Mouse (Mus musculus) T-helper 17 cell (primary cell): ENCODE measurements at regions not wholly inside any gene's neighbourhood (a gene's known extent, or its start where the extent isn't known, plus 50 kb on each side); places are given as distances from the start of the nearest gene placed in this dataset.

Experiments
- in situ Hi-C, 2 experiments: fragments of 300-600 bp; cut with MboI, MseI; formaldehyde crosslinking; loops; 1 replicate in 1 of 2; 2 replicates in 1 of 2; pipeline ENCODE4 v1.15.1; 2025; ENCODE audit warnings: high pct_unique_total_duplicates in 2 of 2

- in situ Hi-C loops: loop anchor here in 1 of 2 experiments (10.0 kb wide), 1 partner anchor 1355 kb away; no protein-coding TSS in a partner anchor
These were observed 201.5 kb downstream of the Hhipl2 start for GRCm38 (mm10) chr1:183619451-183620059.

DNA sequence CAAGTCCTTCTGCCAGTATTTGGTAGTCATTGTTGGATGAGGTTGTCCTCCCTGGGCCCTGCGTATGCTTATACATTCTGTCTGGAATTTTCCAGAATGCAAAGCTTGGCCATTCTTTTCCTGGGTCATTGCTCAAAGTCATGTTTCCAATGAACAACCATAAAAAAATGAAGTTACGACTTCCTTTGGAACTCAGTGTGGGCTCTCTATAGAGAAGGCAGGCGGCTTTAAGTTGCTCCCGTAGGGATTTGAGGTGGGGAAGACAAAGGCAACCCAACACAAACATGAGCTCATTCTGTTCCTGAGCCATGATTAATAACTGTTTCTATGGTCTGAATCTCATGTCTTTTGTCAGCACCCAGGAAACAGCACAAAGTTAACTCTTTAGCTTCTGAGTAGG lies 204.3 kb downstream of the Hhipl2 start:
- in situ Hi-C loops: loop anchor here in 1 of 2 experiments (10.0 kb wide), 1 partner anchor 1352 kb away; no protein-coding TSS in a partner anchor

DNA sequence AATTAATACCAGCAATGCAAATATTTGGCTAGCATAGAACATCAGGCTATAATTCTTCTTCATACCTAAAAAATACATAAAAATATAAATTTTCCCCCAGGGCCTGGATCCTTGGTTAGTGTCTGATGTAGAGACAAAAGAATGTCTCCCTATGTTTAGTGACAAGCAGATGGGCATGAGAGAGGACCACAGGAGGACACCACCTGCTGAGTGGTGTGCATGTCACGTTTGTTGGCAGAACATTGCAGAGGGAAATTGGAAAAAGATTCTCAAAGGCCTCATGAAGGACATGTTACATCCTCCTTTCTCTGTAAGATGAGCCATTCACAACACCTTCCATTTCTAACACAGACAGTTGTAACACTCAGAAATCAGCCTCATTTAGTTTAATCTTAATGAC lies 206.3 kb downstream of the Hhipl2 start:
- in situ Hi-C loops: loop anchor here in 1 of 2 experiments (10.0 kb wide), 1 partner anchor 1351 kb away; no protein-coding TSS in a partner anchor

- in situ Hi-C loops: no loop called here
These were observed 215.8 kb downstream of the Hhipl2 start for GRCm38 (mm10) chr1:183633810-183634209.

- in situ Hi-C loops: no loop called here
These were observed 216.8 kb downstream of the Hhipl2 start for GRCm38 (mm10) chr1:183634836-183635235.

DNA sequence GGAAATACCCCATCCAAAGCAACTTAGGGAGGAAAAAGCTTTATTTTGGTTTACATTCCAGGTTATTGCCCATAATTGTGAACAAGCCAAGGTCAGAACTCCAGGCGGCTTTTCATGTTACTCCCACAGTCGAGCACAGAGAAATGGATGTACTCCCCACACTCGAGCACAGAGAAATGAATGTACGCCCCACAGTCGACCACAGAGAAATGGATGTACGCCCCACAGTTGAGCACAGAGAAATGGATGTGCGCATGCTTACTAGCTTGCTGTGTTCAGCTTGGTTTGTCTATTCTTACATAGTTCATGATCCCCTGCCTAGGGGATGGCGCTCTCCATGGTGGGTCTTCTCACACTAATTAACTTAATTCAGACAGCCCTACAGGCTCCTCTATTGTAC lies 219.2 kb downstream of the Hhipl2 start:
- in situ Hi-C loops: no loop called here

DNA sequence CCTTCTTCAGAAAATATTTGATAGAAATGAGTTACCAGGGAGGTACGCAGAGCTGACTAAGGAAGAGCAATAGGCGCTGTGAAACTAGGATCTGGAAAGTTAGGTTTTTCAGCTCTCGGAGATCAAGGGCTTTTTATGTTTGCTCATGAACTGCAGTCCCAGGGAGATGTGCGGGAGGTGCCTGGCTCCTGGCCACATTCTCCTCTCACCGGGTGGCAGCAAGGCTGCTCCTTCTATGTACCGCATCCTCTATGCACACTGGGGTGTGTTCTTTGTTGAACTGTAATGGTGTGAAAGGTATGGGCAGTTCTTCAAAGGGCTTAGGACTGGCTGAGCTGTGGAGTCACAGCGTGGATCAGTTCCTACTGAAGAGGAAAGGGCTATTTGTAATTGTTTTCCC lies 221.3 kb downstream of the Hhipl2 start:
- in situ Hi-C loops: no loop called here

GRCm38 (mm10) chr1:183640568-183640967 lies 222.6 kb downstream of the Hhipl2 start:
- in situ Hi-C loops: loop anchor here in 1 of 2 experiments (10.0 kb wide), 1 partner anchor 1534 kb away; no protein-coding TSS in a partner anchor

- in situ Hi-C loops: loop anchor here in 1 of 2 experiments (10.0 kb wide), 1 partner anchor 1531 kb away; no protein-coding TSS in a partner anchor
These were observed 226.0 kb downstream of the Hhipl2 start for GRCm38 (mm10) chr1:183644001-183644400.

DNA sequence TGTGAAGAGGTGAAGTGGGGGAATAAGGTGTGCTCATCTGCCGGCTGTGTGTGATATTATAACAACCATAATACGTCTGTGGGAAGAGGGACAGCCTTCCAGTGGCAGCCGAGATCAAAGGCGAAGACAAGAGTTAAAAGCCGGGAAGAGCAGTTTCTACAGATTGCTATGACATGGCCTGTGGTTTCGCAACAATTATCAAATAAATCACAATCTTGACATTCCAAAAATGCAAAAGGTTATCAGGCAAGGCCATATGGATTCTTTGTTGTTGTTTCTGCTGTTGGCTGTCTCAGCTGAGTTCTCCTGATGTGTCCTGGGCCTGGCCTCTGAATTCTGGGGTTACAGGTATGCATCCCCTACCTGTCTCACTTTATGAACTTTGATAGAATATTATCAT lies 235.9 kb downstream of the Hhipl2 start:
- in situ Hi-C loops: no loop called here

- in situ Hi-C loops: no loop called here
These were observed 239.0 kb downstream of the Hhipl2 start for GRCm38 (mm10) chr1:183657043-183657442.

DNA sequence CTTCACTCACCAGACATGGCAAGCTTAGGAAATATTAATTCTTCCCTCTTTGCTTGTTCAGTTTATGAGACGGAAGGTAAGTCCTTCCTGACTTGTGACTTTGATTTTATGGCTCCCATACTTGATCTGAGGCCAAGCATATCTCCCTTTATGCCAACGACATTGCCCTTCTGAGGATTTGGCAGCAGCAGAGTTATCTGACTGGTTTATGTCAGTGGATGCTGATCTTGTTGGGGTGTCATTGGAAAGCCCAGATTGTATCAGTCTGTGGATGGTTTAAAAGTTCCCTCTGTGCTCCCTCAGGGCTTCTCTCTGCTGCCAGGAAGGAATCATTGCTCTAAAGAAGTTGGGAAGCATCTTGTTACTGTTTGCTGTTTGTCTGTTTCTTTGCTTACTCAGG lies 242.5 kb downstream of the Hhipl2 start:
- in situ Hi-C loops: no loop called here

DNA sequence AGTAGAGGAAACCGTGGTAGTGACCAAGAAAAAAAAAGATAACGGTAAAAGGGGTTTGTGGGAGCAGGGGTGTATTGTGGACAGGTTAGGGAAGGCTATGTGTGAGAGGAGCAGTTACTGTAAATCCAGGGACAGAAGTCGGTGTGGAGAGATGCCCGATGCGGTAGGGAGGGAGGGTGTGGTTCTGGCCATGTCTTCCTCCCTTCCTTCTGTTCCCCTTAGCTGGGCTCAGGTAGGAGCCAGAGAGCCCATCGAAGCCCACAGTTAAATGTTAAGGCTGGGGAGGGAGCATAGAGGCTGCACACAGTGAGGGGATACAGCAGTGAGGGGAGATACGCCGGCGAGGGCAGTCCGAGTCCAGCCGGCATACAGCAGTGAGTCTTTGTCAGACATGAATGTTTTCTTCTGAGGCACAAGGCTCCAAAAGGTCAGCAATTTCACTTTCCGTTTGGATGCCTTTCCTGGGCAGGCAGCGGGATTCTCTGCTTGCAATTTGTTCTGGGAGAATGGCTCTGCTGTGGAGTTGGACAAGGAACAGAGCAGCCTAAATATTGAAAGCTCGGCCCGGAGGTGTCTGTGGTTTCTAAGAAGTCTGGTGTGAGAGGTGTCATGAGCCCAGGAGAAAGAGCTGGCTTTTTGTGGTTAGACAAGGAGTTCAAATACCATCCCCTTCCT lies 244.5 kb downstream of the Hhipl2 start:
- in situ Hi-C loops: no loop called here

DNA sequence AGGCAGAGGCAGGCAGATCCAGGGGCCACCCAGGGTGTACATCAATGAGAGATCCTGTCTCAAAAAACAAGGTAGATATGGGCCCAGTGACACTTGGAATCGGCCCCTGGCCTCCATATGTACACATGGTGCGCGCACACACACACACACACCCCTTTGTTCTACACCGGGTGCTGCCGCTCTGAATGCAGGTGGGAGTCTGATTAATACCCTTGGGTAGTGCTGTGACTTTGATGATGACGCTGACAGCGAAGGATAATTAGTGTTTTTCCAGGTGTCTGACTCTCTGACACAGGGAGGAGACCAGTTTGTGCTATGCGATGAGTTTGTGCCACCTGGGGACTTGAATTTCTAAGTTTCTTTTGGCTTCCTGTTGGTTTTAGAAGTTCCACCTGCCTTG lies 251.3 kb downstream of the Hhipl2 start:
- in situ Hi-C loops: no loop called here

DNA sequence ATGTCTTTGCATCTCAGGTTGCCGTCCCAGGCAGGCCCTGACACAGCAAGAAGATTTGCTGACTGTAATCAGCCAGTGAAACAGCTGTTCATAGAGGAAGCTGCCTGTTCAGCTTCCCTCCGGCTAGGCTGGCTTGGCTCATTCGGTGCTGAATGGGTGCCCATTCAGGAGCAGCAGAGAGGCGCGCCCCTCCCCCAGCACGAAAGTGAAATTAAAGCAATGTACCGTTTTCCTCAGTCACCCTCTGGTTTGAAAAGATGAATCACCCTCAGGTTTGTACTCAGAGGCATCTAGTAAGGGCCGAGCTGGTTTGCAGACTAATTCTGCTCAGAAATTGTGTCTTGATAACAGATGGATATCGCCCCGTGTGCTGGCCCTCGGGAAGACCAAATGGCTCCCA lies 251.7 kb downstream of the Hhipl2 start:
- in situ Hi-C loops: no loop called here

GRCm38 (mm10) chr1:183670542-183670941 lies 252.5 kb downstream of the Hhipl2 start:
- in situ Hi-C loops: no loop called here

- in situ Hi-C loops: no loop called here
These were observed 253.5 kb downstream of the Hhipl2 start for GRCm38 (mm10) chr1:183671541-183671940.

DNA sequence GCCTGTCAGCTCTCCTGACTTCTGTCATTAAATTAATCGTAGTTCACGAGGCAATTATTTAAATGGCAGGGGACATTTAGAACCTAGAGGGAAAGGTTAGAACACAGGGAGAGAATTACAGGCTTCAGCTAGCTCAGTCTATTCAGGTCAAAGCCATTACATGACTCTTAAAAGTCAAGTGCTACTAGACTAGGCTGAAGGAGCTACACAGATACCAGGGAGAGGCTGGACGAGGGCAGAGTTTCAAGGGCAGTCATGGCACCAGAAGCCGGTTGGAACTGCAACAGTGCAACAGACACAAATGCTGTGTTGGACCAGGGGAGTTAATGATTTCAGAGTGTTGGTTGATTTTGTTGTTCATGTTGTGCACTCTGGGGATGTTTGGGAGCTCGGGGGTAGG lies 254.5 kb downstream of the Hhipl2 start:
- in situ Hi-C loops: no loop called here

DNA sequence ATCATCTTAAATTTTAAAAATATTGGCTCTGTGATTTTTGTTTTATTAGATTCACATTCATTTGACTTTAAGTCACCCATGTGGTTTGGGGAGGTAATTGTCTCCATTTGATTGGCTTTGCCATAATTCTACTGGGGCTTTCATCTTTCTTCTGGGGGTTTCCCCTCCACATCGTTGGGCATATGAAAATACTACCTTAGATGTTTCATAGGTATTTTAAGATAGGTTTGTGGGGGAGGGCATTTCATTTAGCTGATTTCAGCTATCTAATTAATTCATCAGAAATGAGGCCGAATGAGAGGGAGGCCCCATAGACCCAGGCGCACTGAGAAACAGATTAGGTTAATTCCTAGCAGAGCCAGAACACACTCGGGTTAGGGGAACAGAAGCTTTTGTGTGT lies 259.6 kb downstream of the Hhipl2 start:
- in situ Hi-C loops: no loop called here

DNA sequence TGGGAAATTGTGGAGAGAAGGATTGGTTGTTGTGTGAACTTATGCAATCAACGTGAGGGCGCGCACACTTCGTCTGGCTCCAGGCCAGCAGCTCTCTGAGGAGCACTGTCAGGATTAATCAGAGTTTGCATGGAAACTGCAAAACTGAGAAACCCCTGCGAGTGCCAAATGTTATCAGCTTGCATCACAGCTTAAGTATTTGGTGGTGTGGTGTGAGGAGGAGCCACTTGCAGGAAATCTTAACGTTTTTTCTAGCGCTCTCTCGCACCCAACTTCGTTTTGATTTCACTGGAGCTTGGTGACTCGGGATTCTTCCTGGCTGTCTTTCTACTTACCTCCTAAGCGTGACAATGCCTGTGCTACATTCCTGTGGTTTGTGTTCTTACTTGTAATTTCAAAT lies 261.9 kb downstream of the Hhipl2 start:
- in situ Hi-C loops: no loop called here

DNA sequence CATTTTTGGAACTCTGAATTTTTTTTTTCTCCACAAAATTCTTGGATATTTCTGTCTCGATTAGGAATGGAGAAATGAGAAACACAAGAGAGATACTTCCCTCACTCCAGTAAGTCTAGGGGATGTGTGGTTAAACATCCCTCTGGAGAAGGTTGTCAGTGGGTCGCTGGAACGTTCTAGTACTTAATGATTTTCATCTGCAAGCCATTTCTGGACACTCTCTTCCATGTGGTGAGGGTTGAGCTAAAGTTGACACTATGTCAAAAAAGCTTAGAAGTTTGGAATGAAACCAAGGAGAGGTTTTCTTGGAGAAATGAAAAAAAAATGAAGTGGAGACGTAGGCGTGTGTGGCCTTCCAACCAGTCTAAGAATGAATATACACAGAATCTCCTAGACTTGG lies 268.0 kb downstream of the Hhipl2 start:
- in situ Hi-C loops: no loop called here

DNA sequence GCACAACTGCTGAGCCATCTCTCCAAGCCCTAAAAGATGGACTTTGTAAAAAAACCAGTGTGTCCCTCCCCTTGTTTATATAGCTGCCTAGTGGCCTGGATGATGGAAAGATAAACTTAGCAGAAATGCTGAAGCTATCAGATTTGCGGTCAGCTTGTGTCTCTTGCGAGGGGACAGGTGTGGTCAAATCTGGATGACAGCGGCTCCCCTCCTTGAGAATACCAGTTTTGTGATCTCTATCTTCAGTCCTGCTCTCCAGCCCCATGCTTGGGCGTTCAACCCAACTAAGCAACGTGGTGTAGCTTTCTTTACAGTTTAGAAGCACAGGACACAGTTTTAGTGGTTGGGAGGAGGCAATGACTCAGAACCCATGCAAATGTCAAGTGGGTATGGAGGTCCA lies 274.7 kb downstream of the Hhipl2 start:
- in situ Hi-C loops: no loop called here

DNA sequence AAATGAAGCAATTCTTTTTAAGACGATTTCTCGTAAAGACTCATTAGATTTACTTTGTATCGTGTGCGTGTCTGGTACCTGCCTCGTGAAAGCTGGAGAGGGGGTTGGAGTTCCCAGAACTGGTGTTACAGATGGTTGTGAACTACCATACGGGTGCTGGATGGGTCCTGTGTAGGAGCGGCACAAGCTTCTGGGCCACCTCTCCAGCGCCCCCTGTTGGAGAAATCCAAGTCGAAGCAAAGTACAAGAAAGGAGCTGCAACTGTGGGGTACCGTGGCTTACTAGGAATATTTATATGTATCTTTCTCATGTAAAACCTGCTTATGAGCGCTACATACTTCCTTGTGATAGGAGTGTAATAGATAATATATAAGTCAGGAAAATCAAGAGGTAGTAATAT lies 281.3 kb downstream of the Hhipl2 start:
- in situ Hi-C loops: no loop called here
